ENCODE assay signal across 28 mouse cellular contexts in the genomic region with DNA sequence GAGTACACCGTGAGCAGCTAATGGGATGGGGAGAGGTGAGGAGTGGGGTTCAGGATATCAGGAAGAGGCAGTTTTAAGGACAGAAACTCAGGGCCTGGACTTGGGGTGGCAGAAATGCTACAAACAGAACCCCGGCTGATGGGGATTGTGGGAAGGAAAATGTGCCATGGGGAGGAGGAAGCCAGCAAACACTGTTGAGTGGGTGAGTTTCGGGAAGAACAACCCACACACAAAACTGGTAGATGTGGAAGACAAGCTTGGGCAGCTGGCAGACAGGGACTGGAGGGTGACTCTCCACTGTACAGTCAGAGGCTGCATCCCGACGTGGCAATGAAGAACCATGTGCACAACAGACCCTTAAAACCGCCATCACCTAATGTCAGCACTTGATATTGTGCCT.
DNase-seq lines count a peak whose midpoint lies in the region; ATAC-seq and TF ChIP-seq lines count a peak whose summit lies in the region.
"Had no signal": no experiment of that assay in that cellular context is flagged by ENCODE, and none has a peak within 500 bp of the region (broad histone marks: within the 10 kb centered on the region; RNA-seq: fewer than 3 reads in every experiment).

No protein-coding gene starts in this region.

- no peaks in the 10 kb centered on the region for H3K27me3 ChIP-seq in limb, embryonic 15.5 days
- H3K27me3 ChIP-seq: neural tube, embryonic 13.5 days had no signal

- no peak for ATAC-seq in limb, embryonic 15.5 days (ENCODE audit: insufficient number of reproducible peaks, low FRiP score, low TSS enrichment, low read depth)
- ATAC-seq: activated CD4-positive, CD25-positive, alpha-beta regulatory T cell, adult 4 months; forebrain, embryonic 16.5 days; intestine, embryonic 16.5 days; midbrain, embryonic 13.5 days had no signal

- H3K4me2 ChIP-seq in limb, embryonic 15.5 days, result no peak overlapping the region
- H3K4me2 ChIP-seq: heart, embryonic 12.5 days; hindbrain, embryonic 13.5 days; midbrain, embryonic 13.5 days; neural tube, embryonic 13.5 days had no signal

- intact Hi-C loops in left cerebral cortex, postnatal 36 days (cut with DNase I), result no loop called here

- no peaks in the 10 kb centered on the region for H3K36me3 ChIP-seq in limb, embryonic 15.5 days
- H3K36me3 ChIP-seq: heart, embryonic 12.5 days; hindbrain, embryonic 13.5 days; midbrain, embryonic 13.5 days; neural tube, embryonic 13.5 days had no signal

- no peak for TF ChIP-seq CTCF in layer of hippocampus, adult 2 months (conservative IDR thresholded peaks at IDR 0.05)

- H3K4me1 ChIP-seq in limb, embryonic 15.5 days, result peaks cover 55% of the 10 kb centered on the region

- no peaks in the 10 kb centered on the region for H3K9me3 ChIP-seq in limb, embryonic 15.5 days
- H3K9me3 ChIP-seq: heart, embryonic 12.5 days; hindbrain, embryonic 13.5 days; midbrain, embryonic 13.5 days; neural tube, embryonic 13.5 days had no signal

- no peak overlapping the region for H3K4me3 ChIP-seq in layer of hippocampus, adult 2 months
- H3K4me3 ChIP-seq in limb, embryonic 15.5 days, result no peak overlapping the region
- H3K4me3 ChIP-seq: erythroblast, embryonic 14.5 days; heart, adult 2 months; heart, embryonic 12.5 days; hindbrain, embryonic 13.5 days; midbrain, embryonic 13.5 days; neural tube, embryonic 13.5 days had no signal

- peak in 1 of 2 experiments; percentile 70 for DNase-seq in layer of hippocampus, adult 2 months (ENCODE audit: low spot score in 2 of 2)
- no peak for DNase-seq in layer of hippocampus, adult 11-12 months (ENCODE audit: low spot score)
- peak; percentile 47 to 48 for DNase-seq in left cerebral cortex, postnatal 36 days (ENCODE audit: low spot score in 2 of 2)
- no peak for DNase-seq in left cerebral cortex, adult 11 months (ENCODE audit: low spot score)
- peak; percentile 80 for DNase-seq in brain, adult 2 months (ENCODE audit: low read depth, low spot score)
- DNase-seq in urinary bladder, postnatal 36 days (ENCODE audit: low spot score in 2 of 2), result no peak
- DNase-seq: adrenal gland, adult 2 months; adrenal gland, postnatal 36 days; B cell, adult 2 months; cerebellum, adult 2 months; cerebellum, postnatal 14 days; heart, adult 2 months; heart, postnatal 4 days; kidney, adult 9 months; kidney, postnatal 10 days; lung, adult 2 months; lung, postnatal 10 days had no signal

- 86% methylated on average over 6 of the region's 6 CpGs for WGBS in limb, embryonic 15.5 days

- H3K9ac ChIP-seq in limb, embryonic 15.5 days, result no peak overlapping the region
- H3K9ac ChIP-seq: heart, embryonic 12.5 days; hindbrain, embryonic 13.5 days; liver, embryonic 14.5 days; midbrain, embryonic 13.5 days; neural tube, embryonic 13.5 days had no signal

- H3K27ac ChIP-seq in layer of hippocampus, adult 2 months, result peak overlapping the region; percentile 83
- peak overlapping the region; percentile 6; the same call in 1 of the 2 replicates for H3K27ac ChIP-seq in limb, embryonic 15.5 days
- H3K27ac ChIP-seq: heart, adult 2 months; hindbrain, embryonic 13.5 days; liver, embryonic 14.5 days; macrophage; midbrain, embryonic 13.5 days; neural tube, embryonic 13.5 days had no signal

Comparison
In these comparisons a context has a peak if more than half of its experiments do, and no peak if none do; other contexts are left out.
1. DNase-seq: peak in left cerebral cortex, postnatal 36 days (2 of 2) and brain, adult 2 months (single experiment); none in layer of hippocampus, adult 11-12 months (single experiment), left cerebral cortex, adult 11 months (single experiment) and urinary bladder, postnatal 36 days (0 of 2).